Mouse (Mus musculus) stomach, postnatal 0 days (tissue): Measurements from ENCODE around the gene Rhog.

Experiments used
- CTCF ChIP-seq: IDR thresholded peaks from 2 replicates; pipeline ENCODE4 v1.5.1; 2016; ENCODE audit warnings: antibody characterized with exemption, low read depth, mild to moderate bottlenecking, moderate library complexity
- EP300 ChIP-seq: optimal IDR thresholded peaks from 2 replicates; pipeline ENCODE3; 2016; ENCODE audit warnings: antibody characterized with exemption

DNA sequence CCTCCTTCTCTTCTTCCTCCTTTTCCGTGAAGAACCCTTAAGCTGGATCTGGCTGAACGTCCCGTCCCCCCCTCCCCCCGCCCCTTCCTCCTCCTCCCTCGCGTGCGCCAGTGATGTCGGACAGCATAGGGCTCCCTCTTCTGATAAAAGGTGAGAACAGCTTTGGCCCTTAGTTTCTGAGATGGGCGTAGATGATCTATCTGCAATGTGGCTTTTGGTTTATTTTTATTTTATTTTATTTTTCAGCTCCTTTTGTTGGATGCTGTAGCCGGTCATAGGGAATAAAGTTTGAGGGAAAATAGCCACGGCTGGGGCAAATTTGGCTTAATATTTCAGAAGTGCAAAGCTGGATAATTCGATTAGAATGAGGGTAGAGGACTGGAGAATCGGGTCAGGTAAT lies 33.5 kb downstream of the Rhog start:
- TF ChIP-seq CTCF (peak; percentile 72), EP300 (no peak)
